8 mouse cellular contexts compared by ENCODE assay signal in the genomic region with DNA sequence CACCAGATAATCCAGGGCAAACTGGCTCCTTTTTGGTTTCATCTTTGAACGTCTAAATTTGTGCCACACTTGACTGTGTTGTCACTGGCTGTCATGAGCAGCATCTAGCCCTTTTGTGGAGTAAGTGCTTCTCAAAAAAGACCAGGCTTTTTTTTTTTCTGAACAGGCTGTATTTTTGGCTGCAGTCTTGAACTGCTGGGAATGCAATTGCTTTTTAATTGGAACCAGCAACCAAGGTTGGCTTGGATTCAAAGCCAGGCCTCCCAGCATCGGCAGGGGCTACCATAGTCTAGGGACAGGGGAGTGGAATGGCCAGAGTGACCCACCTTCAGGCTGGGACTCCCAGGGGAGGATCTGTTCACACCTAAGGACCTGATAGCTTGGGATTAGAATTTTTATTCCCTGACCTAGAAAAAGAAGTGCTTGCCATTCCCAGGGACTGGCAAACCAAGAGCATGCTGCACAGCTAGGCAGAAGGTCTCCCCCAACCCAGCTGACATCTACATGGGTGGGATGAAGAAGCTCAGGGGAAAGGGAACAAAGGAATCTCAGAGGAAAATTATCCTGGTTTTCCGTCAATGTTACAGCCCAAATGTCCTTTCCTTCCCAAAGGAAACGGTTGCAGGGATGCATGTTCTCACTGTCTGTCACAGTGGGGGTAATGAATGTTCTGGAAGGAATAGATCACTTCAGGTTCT.
DNase-seq lines count a peak whose midpoint lies in the region; ATAC-seq and TF ChIP-seq lines count a peak whose summit lies in the region.

No protein-coding gene starts in this region.

- H3K9me3 ChIP-seq in kidney, embryonic 14.5 days (ENCODE audit: control insufficient read depth, low read length) = no peaks in the 10 kb centered on the region
- no peaks in the 10 kb centered on the region for H3K9me3 ChIP-seq in forebrain, postnatal 0 days (ENCODE audit: low read length)
- no peaks in the 10 kb centered on the region for H3K9me3 ChIP-seq in hindbrain, embryonic 12.5 days (replicated peaks)
- no peaks in the 10 kb centered on the region for H3K9me3 ChIP-seq in limb, embryonic 15.5 days

- 30% methylated on average over 4 of the region's 4 CpGs for WGBS in kidney, embryonic 14.5 days
- WGBS in cerebellum, adult 2 months = 10% methylated on average over 4 of the region's 4 CpGs
- WGBS in forebrain, postnatal 0 days = 8% methylated on average over 4 of the region's 4 CpGs
- WGBS in hindbrain, embryonic 12.5 days = 13% methylated on average over 4 of the region's 4 CpGs
- 16% methylated on average over 4 of the region's 4 CpGs for WGBS in limb, embryonic 15.5 days

- TF ChIP-seq POLR2A in cerebellum, adult 2 months (IDR thresholded peaks at IDR 0.05; ENCODE audit: borderline replicate concordance, insufficient read depth, low read length) = no peak

- no peak for DNase-seq in kidney, adult 11 months
- peak; percentile 78 to 88 for DNase-seq in cerebellum, adult 2 months
- peak; percentile 78 for DNase-seq in forebrain, postnatal 0 days
- peak; percentile 53 for DNase-seq in skeletal muscle tissue, adult 2 months (ENCODE audit: low read depth, low spot score)
- no peak for DNase-seq in thymus, postnatal 14 days

- no peak overlapping the region for H3K4me2 ChIP-seq in kidney, embryonic 14.5 days (replicated peaks; ENCODE audit: low read depth, low read length)
- H3K4me2 ChIP-seq in forebrain, postnatal 0 days (ENCODE audit: low read depth) = no peak overlapping the region
- no peak overlapping the region for H3K4me2 ChIP-seq in hindbrain, embryonic 12.5 days (replicated peaks)
- no peak overlapping the region for H3K4me2 ChIP-seq in limb, embryonic 15.5 days

- H3K36me3 ChIP-seq in kidney, embryonic 14.5 days (ENCODE audit: control insufficient read depth, insufficient read depth, low read length) = no peaks in the 10 kb centered on the region
- no peaks in the 10 kb centered on the region for H3K36me3 ChIP-seq in forebrain, postnatal 0 days (ENCODE audit: insufficient read depth)
- H3K36me3 ChIP-seq in hindbrain, embryonic 12.5 days = no peaks in the 10 kb centered on the region
- no peaks in the 10 kb centered on the region for H3K36me3 ChIP-seq in limb, embryonic 15.5 days

- H3K4me3 ChIP-seq in kidney, embryonic 14.5 days (ENCODE audit: low read length) = no peak overlapping the region
- no peak overlapping the region for H3K4me3 ChIP-seq in cerebellum, adult 2 months (replicated peaks; ENCODE audit: insufficient read depth, low read depth, low read length)
- H3K4me3 ChIP-seq in forebrain, postnatal 0 days (ENCODE audit: low read depth, low read length) = no peak overlapping the region
- H3K4me3 ChIP-seq in hindbrain, embryonic 12.5 days = no peak overlapping the region
- H3K4me3 ChIP-seq in limb, embryonic 15.5 days = no peak overlapping the region

- peak; percentile 26; the same call in 1 of the 2 replicates for ATAC-seq in kidney, embryonic 14.5 days (ENCODE audit: low FRiP score, low TSS enrichment)
- peak; percentile 79 for ATAC-seq in forebrain, postnatal 0 days
- no peak for ATAC-seq in hindbrain, embryonic 12.5 days (ENCODE audit: low FRiP score)
- ATAC-seq in limb, embryonic 15.5 days (ENCODE audit: insufficient number of reproducible peaks, low FRiP score, low TSS enrichment, low read depth) = 0 out of 2 replicates have a peak, but pooled peaks have one; percentile 37

- no peaks in the 10 kb centered on the region for H3K27me3 ChIP-seq in kidney, embryonic 14.5 days (ENCODE audit: control insufficient read depth, insufficient read depth, low read length)
- no peaks in the 10 kb centered on the region for H3K27me3 ChIP-seq in cerebellum, adult 2 months (ENCODE audit: control insufficient read depth, insufficient read depth, low read length)
- H3K27me3 ChIP-seq in forebrain, postnatal 0 days (ENCODE audit: insufficient read depth, low read length) = no peaks in the 10 kb centered on the region
- no peaks in the 10 kb centered on the region for H3K27me3 ChIP-seq in hindbrain, embryonic 12.5 days
- H3K27me3 ChIP-seq in limb, embryonic 15.5 days = no peaks in the 10 kb centered on the region

- no peak overlapping the region for H3K9ac ChIP-seq in kidney, embryonic 14.5 days (ENCODE audit: low read depth, low read length)
- peak overlapping the region; percentile 33; the same call in 1 of the 2 replicates for H3K9ac ChIP-seq in forebrain, postnatal 0 days
- H3K9ac ChIP-seq in hindbrain, embryonic 12.5 days = no peak overlapping the region
- H3K9ac ChIP-seq in limb, embryonic 15.5 days = no peak overlapping the region

- H3K27ac ChIP-seq in kidney, embryonic 14.5 days (ENCODE audit: low read depth, low read length) = peak overlapping the region; percentile 19; the same call in 1 of the 2 replicates
- peak overlapping the region; percentile 29 for H3K27ac ChIP-seq in cerebellum, adult 2 months (ENCODE audit: insufficient read depth, low read length)
- peak overlapping the region; percentile 79 for H3K27ac ChIP-seq in forebrain, postnatal 0 days (ENCODE audit: low read depth, low read length)
- H3K27ac ChIP-seq in hindbrain, embryonic 12.5 days = peak overlapping the region; percentile 57; the same call in 1 of the 2 replicates
- peak overlapping the region; percentile 75 for H3K27ac ChIP-seq in limb, embryonic 15.5 days

- no peak for TF ChIP-seq CTCF in cerebellum, adult 2 months (IDR thresholded peaks at IDR 0.05; ENCODE audit: borderline replicate concordance, insufficient read depth, low read depth, low read length)
- no peak for TF ChIP-seq CTCF in forebrain, postnatal 0 days (IDR thresholded peaks at IDR 0.05; ENCODE audit: low read depth)

- peaks cover 5% of the 10 kb centered on the region for H3K4me1 ChIP-seq in kidney, embryonic 14.5 days (ENCODE audit: control insufficient read depth, insufficient read depth, low read length)
- H3K4me1 ChIP-seq in cerebellum, adult 2 months (ENCODE audit: control insufficient read depth, insufficient read depth, low read length) = peaks cover 13% of the 10 kb centered on the region
- peaks cover 13% of the 10 kb centered on the region for H3K4me1 ChIP-seq in forebrain, postnatal 0 days (ENCODE audit: insufficient read depth)
- H3K4me1 ChIP-seq in hindbrain, embryonic 12.5 days = peaks cover 12% of the 10 kb centered on the region
- peaks cover 29% of the 10 kb centered on the region for H3K4me1 ChIP-seq in limb, embryonic 15.5 days

Comparison
In these comparisons a context has a peak if more than half of its experiments do, and no peak if none do; other contexts are left out.
1. H3K27ac ChIP-seq: peak in every context shown above with its lines; median percentile 79 in forebrain, postnatal 0 days; 75 in limb, embryonic 15.5 days; 57 in hindbrain, embryonic 12.5 days; 29 in cerebellum, adult 2 months; 19 in kidney, embryonic 14.5 days.
2. DNase-seq: peak in cerebellum, adult 2 months (2 of 2), forebrain, postnatal 0 days (single experiment) and skeletal muscle tissue, adult 2 months (single experiment); none in kidney, adult 11 months (single experiment) and thymus, postnatal 14 days (single experiment).